Mouse (Mus musculus): ENCODE data around the gene Pde11a. TPM values are rescaled to one million over a fixed set of nuclear protein-coding genes. Genes with fewer than 3 reads are reported as not detected.
A peak's percentile ranks its signal among the peaks of the same experiment; 100 is the strongest.

Pde11a gene
- polyA plus RNA-seq, 1 experiment from 2014 or later = 0.52 TPM

- Histone ChIP-seq H3K27ac (replicated peaks; ENCODE audit: low read depth, low read length) (no peak overlapping the region), H3K9ac (ENCODE audit: low read length) (no peak overlapping the region), H3K36me3 (ENCODE audit: control insufficient read depth, insufficient read depth, low read length) (no peaks in the 10 kb centered on the region), H3K4me3 (ENCODE audit: low read depth, low read length) (no peak overlapping the region), H3K4me2 (ENCODE audit: low read depth, severe bottlenecking) (no peak overlapping the region), H3K4me1 (ENCODE audit: control insufficient read depth, insufficient read depth, low read length) (no peaks in the 10 kb centered on the region), H3K27me3 (ENCODE audit: control insufficient read depth, insufficient read depth, low read length) (no peaks in the 10 kb centered on the region), H3K9me3 (ENCODE audit: control insufficient read depth, low read length) (no peaks in the 10 kb centered on the region)
- DNase-seq (ENCODE audit: low spot score) (no peak), ATAC-seq (ENCODE audit: insufficient number of reproducible peaks, low FRiP score, low TSS enrichment, low read depth) (no peak)
- 87% methylated on average over 9 of the region's 9 CpGs for WGBS
Measured at GRCm38 (mm10) chr2:76215219-76215618, 123.4 kb downstream of the Pde11a start.

- Histone ChIP-seq H3K4me2 (ENCODE audit: low read depth, severe bottlenecking) (no peak overlapping the region), H3K4me3 (ENCODE audit: low read depth, low read length) (no peak overlapping the region), H3K27me3 (ENCODE audit: control insufficient read depth, insufficient read depth, low read length) (no peaks in the 10 kb centered on the region), H3K36me3 (ENCODE audit: control insufficient read depth, insufficient read depth, low read length) (no peaks in the 10 kb centered on the region), H3K9ac (ENCODE audit: low read length) (no peak overlapping the region), H3K4me1 (ENCODE audit: control insufficient read depth, insufficient read depth, low read length) (no peaks in the 10 kb centered on the region), H3K27ac (replicated peaks; ENCODE audit: low read depth, low read length) (no peak overlapping the region), H3K9me3 (ENCODE audit: control insufficient read depth, low read length) (no peaks in the 10 kb centered on the region)
- ATAC-seq (ENCODE audit: insufficient number of reproducible peaks, low FRiP score, low TSS enrichment, low read depth) (no peak), DNase-seq (ENCODE audit: low spot score) (no peak)
- WGBS = 69% methylated on average over 1 of the region's 1 CpGs
Measured at GRCm38 (mm10) chr2:76185126-76185525, 153.4 kb downstream of the Pde11a start.

GRCm38 (mm10) chr2:76162822-76163221 is 175.8 kb downstream of the Pde11a start:
- DNase-seq (ENCODE audit: low spot score) = no peak
- H3K9ac ChIP-seq (ENCODE audit: low read length) = no peak overlapping the region
- no peaks in the 10 kb centered on the region for H3K9me3 ChIP-seq (ENCODE audit: control insufficient read depth, low read length)
- H3K4me1 ChIP-seq (ENCODE audit: control insufficient read depth, insufficient read depth, low read length) = no peaks in the 10 kb centered on the region
- WGBS = 84% methylated on average over 4 of the region's 4 CpGs
- no peak overlapping the region for H3K4me3 ChIP-seq (ENCODE audit: low read depth, low read length)
- ATAC-seq (ENCODE audit: insufficient number of reproducible peaks, low FRiP score, low TSS enrichment, low read depth) = no peak
- no peak overlapping the region for H3K27ac ChIP-seq (replicated peaks; ENCODE audit: low read depth, low read length)
- no peak overlapping the region for H3K4me2 ChIP-seq (ENCODE audit: low read depth, severe bottlenecking)
- no peaks in the 10 kb centered on the region for H3K27me3 ChIP-seq (ENCODE audit: control insufficient read depth, insufficient read depth, low read length)
- no peaks in the 10 kb centered on the region for H3K36me3 ChIP-seq (ENCODE audit: control insufficient read depth, insufficient read depth, low read length)

GRCm38 (mm10) chr2:76158973-76159372 is 179.6 kb downstream of the Pde11a start:
- H3K27me3 ChIP-seq (ENCODE audit: control insufficient read depth, insufficient read depth, low read length) = no peaks in the 10 kb centered on the region
- 66% methylated on average over 2 of the region's 2 CpGs for WGBS

GRCm38 (mm10) chr2:76141136-76141535 is 197.4 kb downstream of the Pde11a start:
- DNase-seq (ENCODE audit: low spot score) (no peak), ATAC-seq (ENCODE audit: insufficient number of reproducible peaks, low FRiP score, low TSS enrichment, low read depth) (no peak)
- WGBS = 87% methylated on average over 10 of the region's 10 CpGs
- Histone ChIP-seq H3K4me1 (ENCODE audit: control insufficient read depth, insufficient read depth, low read length) (no peaks in the 10 kb centered on the region), H3K9me3 (ENCODE audit: control insufficient read depth, low read length) (no peaks in the 10 kb centered on the region), H3K9ac (ENCODE audit: low read length) (no peak overlapping the region), H3K4me3 (ENCODE audit: low read depth, low read length) (no peak overlapping the region), H3K27ac (replicated peaks; ENCODE audit: low read depth, low read length) (no peak overlapping the region), H3K36me3 (ENCODE audit: control insufficient read depth, insufficient read depth, low read length) (no peaks in the 10 kb centered on the region), H3K27me3 (ENCODE audit: control insufficient read depth, insufficient read depth, low read length) (no peaks in the 10 kb centered on the region), H3K4me2 (ENCODE audit: low read depth, severe bottlenecking) (no peak overlapping the region)

More at GRCm38 (mm10) chr2:76158973-76159372, 179.6 kb downstream of the Pde11a start:
- no peak for ATAC-seq (ENCODE audit: insufficient number of reproducible peaks, low FRiP score, low TSS enrichment, low read depth)
- peak; percentile 15 for DNase-seq (ENCODE audit: low spot score)
- H3K4me2 ChIP-seq (ENCODE audit: low read depth, severe bottlenecking) = no peak overlapping the region
- no peak overlapping the region for H3K4me3 ChIP-seq (ENCODE audit: low read depth, low read length)
- H3K36me3 ChIP-seq (ENCODE audit: control insufficient read depth, insufficient read depth, low read length) = no peaks in the 10 kb centered on the region
- H3K9ac ChIP-seq (ENCODE audit: low read length) = no peak overlapping the region
- no peak overlapping the region for H3K27ac ChIP-seq (replicated peaks; ENCODE audit: low read depth, low read length)
- no peaks in the 10 kb centered on the region for H3K9me3 ChIP-seq (ENCODE audit: control insufficient read depth, low read length)
- H3K4me1 ChIP-seq (ENCODE audit: control insufficient read depth, insufficient read depth, low read length) = no peaks in the 10 kb centered on the region

GRCm38 (mm10) chr2:76132983-76133382 is 205.6 kb downstream of the Pde11a start:
- Histone ChIP-seq H3K36me3 (ENCODE audit: control insufficient read depth, insufficient read depth, low read length) (no peaks in the 10 kb centered on the region), H3K27ac (replicated peaks; ENCODE audit: low read depth, low read length) (no peak overlapping the region), H3K4me1 (ENCODE audit: control insufficient read depth, insufficient read depth, low read length) (no peaks in the 10 kb centered on the region), H3K27me3 (ENCODE audit: control insufficient read depth, insufficient read depth, low read length) (no peaks in the 10 kb centered on the region), H3K4me2 (ENCODE audit: low read depth, severe bottlenecking) (no peak overlapping the region), H3K9me3 (ENCODE audit: control insufficient read depth, low read length) (no peaks in the 10 kb centered on the region), H3K4me3 (ENCODE audit: low read depth, low read length) (no peak overlapping the region), H3K9ac (ENCODE audit: low read length) (no peak overlapping the region)
- no peak for DNase-seq (ENCODE audit: low spot score)
- no peak for ATAC-seq (ENCODE audit: insufficient number of reproducible peaks, low FRiP score, low TSS enrichment, low read depth)
- WGBS = 62% methylated on average over 3 of the region's 3 CpGs

- 61% methylated on average over 12 of the region's 12 CpGs for WGBS
- Histone ChIP-seq H3K4me1 (ENCODE audit: control insufficient read depth, insufficient read depth, low read length) (no peaks in the 10 kb centered on the region), H3K36me3 (ENCODE audit: control insufficient read depth, insufficient read depth, low read length) (no peaks in the 10 kb centered on the region), H3K4me3 (ENCODE audit: low read depth, low read length) (no peak overlapping the region), H3K4me2 (ENCODE audit: low read depth, severe bottlenecking) (no peak overlapping the region), H3K9ac (ENCODE audit: low read length) (no peak overlapping the region), H3K9me3 (ENCODE audit: control insufficient read depth, low read length) (no peaks in the 10 kb centered on the region), H3K27ac (replicated peaks; ENCODE audit: low read depth, low read length) (no peak overlapping the region), H3K27me3 (ENCODE audit: control insufficient read depth, insufficient read depth, low read length) (no peaks in the 10 kb centered on the region)
- ATAC-seq (ENCODE audit: insufficient number of reproducible peaks, low FRiP score, low TSS enrichment, low read depth) (no peak), DNase-seq (ENCODE audit: low spot score) (no peak)
Measured at GRCm38 (mm10) chr2:76129933-76130627, 208.5 kb downstream of the Pde11a start.

GRCm38 (mm10) chr2:76129058-76129437 is 209.5 kb downstream of the Pde11a start:
- H3K4me1 ChIP-seq (ENCODE audit: control insufficient read depth, insufficient read depth, low read length) = no peaks in the 10 kb centered on the region
- DNase-seq (ENCODE audit: low spot score) = no peak
- H3K4me3 ChIP-seq (ENCODE audit: low read depth, low read length) = no peak overlapping the region
- no peak overlapping the region for H3K27ac ChIP-seq (replicated peaks; ENCODE audit: low read depth, low read length)
- 71% methylated on average over 8 of the region's 8 CpGs for WGBS
- H3K9me3 ChIP-seq (ENCODE audit: control insufficient read depth, low read length) = no peaks in the 10 kb centered on the region
- no peaks in the 10 kb centered on the region for H3K27me3 ChIP-seq (ENCODE audit: control insufficient read depth, insufficient read depth, low read length)
- no peaks in the 10 kb centered on the region for H3K36me3 ChIP-seq (ENCODE audit: control insufficient read depth, insufficient read depth, low read length)
- no peak overlapping the region for H3K4me2 ChIP-seq (ENCODE audit: low read depth, severe bottlenecking)
- no peak overlapping the region for H3K9ac ChIP-seq (ENCODE audit: low read length)
- ATAC-seq (ENCODE audit: insufficient number of reproducible peaks, low FRiP score, low TSS enrichment, low read depth) = no peak

Measured in limb, embryonic 11.5 days (tissue).